Mouse (Mus musculus) kidney, adult 8-10 months (tissue): ENCODE measurements around the gene Gm21904.
"Not testable (repeated sequence)": the region's sequence is repeated elsewhere in the genome, so short reads cannot be mapped to it uniquely, and the experiment has no call there.

Experiments
- DNase-seq, 2 experiments: peaks; one replicate each; pipeline ENCODE4 v3.0.0; 2022

Gm21904 gene

DNA sequence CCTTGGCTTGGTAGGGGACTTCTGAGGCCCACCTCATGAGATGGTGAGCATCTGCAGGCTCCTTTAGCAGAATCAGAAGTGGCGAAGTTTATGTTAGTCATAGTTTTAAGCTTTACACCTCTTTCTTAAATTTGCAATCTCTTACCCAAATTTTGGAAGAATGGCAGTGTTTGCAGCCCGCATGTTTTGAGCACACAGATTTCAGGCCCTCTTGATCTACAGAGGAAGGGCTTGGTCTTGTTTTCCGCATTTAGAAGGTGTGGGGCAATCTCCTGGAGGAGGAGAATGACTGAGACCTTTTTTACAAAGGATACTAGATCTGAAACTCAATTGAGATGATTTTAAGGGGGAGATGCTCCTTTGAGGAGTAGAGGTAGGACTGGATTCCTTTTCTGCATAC is at the start of gene Gm21904:
Gene Gm21904, minus strand, starts transcription at position 101 of the 400 bp plus-strand sequence.
- DNase-seq: not testable (repeated sequence)

DNA sequence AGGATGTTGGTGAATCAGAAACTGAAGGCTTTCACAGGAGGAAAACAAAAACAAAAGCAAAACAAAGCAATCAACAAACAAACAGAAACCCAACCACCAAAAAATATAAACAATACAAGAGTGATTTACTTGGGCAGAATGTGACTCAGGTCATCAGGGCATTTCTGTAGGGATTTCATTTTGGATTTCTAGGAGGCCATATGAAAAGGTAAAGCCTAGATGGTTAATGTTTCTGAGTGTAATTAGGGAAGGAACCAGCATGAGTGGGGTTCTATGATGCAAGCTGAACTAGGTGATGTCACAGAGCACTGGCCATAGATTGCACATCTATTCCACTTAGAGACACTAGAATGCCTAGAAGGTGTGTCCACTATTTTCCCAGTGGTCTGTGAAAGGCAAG is 28.4 kb upstream of the Gm21904 start, which contains the start of the genes Gm20772 and Gm20831:
Gene Gm20772, plus strand, starts transcription at position 301 of the 400 bp plus-strand sequence.
Gene Gm20831, plus strand, starts transcription at position 301 of the 400 bp plus-strand sequence.
- not testable (repeated sequence) for DNase-seq
